Mouse (Mus musculus) olfactory bulb, adult 2 months (tissue): ENCODE results near the gene Magea8. TPM values are rescaled to one million over a fixed set of nuclear protein-coding genes. Genes with fewer than 3 reads are reported as not detected.
"Not testable (repeated sequence)": the region's sequence is repeated elsewhere in the genome, so short reads cannot be mapped to it uniquely, and the experiment has no call there.

ENCODE experiments used
- H3K27ac ChIP-seq: fragments of 200-500 bp; 2 replicates; pipeline ENCODE4 v1.5.1; 2012; ENCODE audit warnings: low read depth, low read length; ENCODE audit not compliant: insufficient read depth
- H3K4me1 ChIP-seq: fragments of 200-500 bp; 2 replicates; pipeline ENCODE4 v1.6.1; 2012; ENCODE audit warnings: low read length; ENCODE audit not compliant: control insufficient read depth, insufficient read depth
- H3K4me3 ChIP-seq: fragments of 200-500 bp; 2 replicates; pipeline ENCODE4 v1.5.1; 2012; ENCODE audit warnings: mild to moderate bottlenecking, low read depth, low read length, moderate library complexity; ENCODE audit not compliant: insufficient read depth
- WGBS: fragments of 180-500 bp; shearing (Covaris S2); methylation state at CpG from one replicate; pipeline ENCODE4 v1.1.7; 2018; 5-methylcytosine and 5-hydroxymethylcytosine counted together
- polyA plus RNA-seq: library from polyadenylated mRNA; stranded (reverse); fragments of >200 nt; gene quantifications from 2 replicates; pipeline ENCODE4 v1.2.4, GENCODE M21; 2012; ENCODE audit warnings: low replicate concordance; ENCODE audit not compliant: missing spikeins, insufficient read depth, insufficient read length

The Magea8 gene
- not detected in 2 replicates for polyA plus RNA-seq

- WGBS = 86% methylated on average over 11 of the region's 11 CpGs
- H3K4me3 ChIP-seq, H3K27ac ChIP-seq, H3K4me1 ChIP-seq: not testable (repeated sequence)
These were observed at the start of gene Magea8 for GRCm38 (mm10) chrX:154995750-154996149. TSS of gene Magea8 (minus strand) at chrX:154995850.

GRCm38 (mm10) chrX:154949405-154949804 lies 46.2 kb downstream of the Magea8 start, which contains the start of gene Magea3:
TSS of gene Magea3 (minus strand) at chrX:154949505.
- H3K4me1 ChIP-seq, H3K4me3 ChIP-seq, H3K27ac ChIP-seq: not testable (repeated sequence)
- 61% methylated on average over 1 of the region's 1 CpGs for WGBS

- WGBS = 48% methylated on average over 1 of the region's 1 CpGs
- not testable (repeated sequence) for H3K4me1 ChIP-seq, H3K4me3 ChIP-seq, H3K27ac ChIP-seq
These were observed 59.8 kb downstream of the Magea8 start, which contains the start of gene Magea6 for GRCm38 (mm10) chrX:154935887-154936286. TSS of gene Magea6 (minus strand) at chrX:154935987.

Other genes with a start within 250 kb of the Magea8 start
- not detected in 2 replicates for gene Cldn34b1, start 105.6 kb downstream of the Magea8 start, polyA plus RNA-seq
- gene Magea6, start 59.9 kb downstream of the Magea8 start, polyA plus RNA-seq = not detected in 2 replicates
- gene Magea3, start 46.3 kb downstream of the Magea8 start, polyA plus RNA-seq = not detected in 2 replicates
- not detected in 2 replicates for gene Magea5, start 67.3 kb upstream of the Magea8 start, polyA plus RNA-seq
- not detected in 2 replicates for gene Magea1, start 93.9 kb upstream of the Magea8 start, polyA plus RNA-seq
- gene Magea2, start 97.8 kb upstream of the Magea8 start, polyA plus RNA-seq = not detected in 2 replicates
- gene Cldn34b2, start 132.6 kb upstream of the Magea8 start, polyA plus RNA-seq = not detected in 2 replicates
- gene Sat1, start 220.6 kb upstream of the Magea8 start, polyA plus RNA-seq = not detected in 2 replicates